Mouse (Mus musculus) ES-E14 (cell line): ENCODE results near the gene Gpr83.

Experiments used
- CHD2 ChIP-seq: IDR thresholded peaks from 2 replicates; pipeline ENCODE4 v1.6.1; 2014; ENCODE audit warnings: mild to moderate bottlenecking, low read depth, low read length, inconsistent platforms
- HCFC1 ChIP-seq: IDR thresholded peaks from 2 replicates; pipeline ENCODE4 v1.6.1; 2012; ENCODE audit warnings: low read length, inconsistent platforms, borderline replicate concordance; ENCODE audit not compliant: insufficient read depth
- ZNF384 ChIP-seq: IDR thresholded peaks from 2 replicates; pipeline ENCODE4 v1.6.1; 2012; ENCODE audit warnings: low read depth, low read length, inconsistent platforms

- TF ChIP-seq ZNF384 (no peak), CHD2 (no peak), HCFC1 (no peak)
These were observed 17.9 kb upstream of the Gpr83 start for GRCm38 (mm10) chr9:14841878-14842761.
